Mouse (Mus musculus) MEL (cell line): ENCODE measurements at regions not wholly inside any gene's neighbourhood (a gene's known extent, or its start where the extent isn't known, plus 50 kb on each side); places are given as distances from the start of the nearest gene placed in this dataset.

Experiments
- DNase-seq: peaks from one replicate; pipeline ENCODE4 v3.0.0; 2011; ENCODE audit warnings: low read depth, low spot score
- H3K27ac ChIP-seq: 2 replicates; pipeline ENCODE4 v1.5.1; 2012; ENCODE audit warnings: low read depth, mild to moderate bottlenecking, control low read depth, low read length, moderate library complexity; ENCODE audit not compliant: control insufficient read depth
- H3K27me3 ChIP-seq, 2 experiments: fragments of 150-350 bp in 1 of 2; sonication (generic) in 1 of 2; 2 replicates each; pipeline ENCODE4 v1.6.1; 2012; ENCODE audit warnings: low read length in 2 of 2, mild to moderate bottlenecking in 2 of 2, improper control_type of control experiment in 1 of 2, moderate library complexity in 1 of 2; ENCODE audit not compliant: insufficient read depth in 2 of 2, control insufficient read depth in 1 of 2
- H3K36me3 ChIP-seq, 2 experiments: 2 replicates each; pipeline ENCODE4 v1.6.1; 2012 to 2014; ENCODE audit warnings: low read length in 2 of 2, improper control_type of control experiment in 1 of 2, inconsistent platforms in 1 of 2, mild to moderate bottlenecking in 1 of 2; ENCODE audit not compliant: insufficient read depth in 2 of 2, control insufficient read depth in 1 of 2
- H3K4me1 ChIP-seq, 2 experiments: fragments of 150-350 bp in 1 of 2; sonication (generic) in 1 of 2; 2 replicates each; pipeline ENCODE4 v1.6.1; 2012; ENCODE audit warnings: low read length in 2 of 2, improper control_type of control experiment in 1 of 2, mild to moderate bottlenecking in 1 of 2; ENCODE audit not compliant: insufficient read depth in 2 of 2, control insufficient read depth in 1 of 2
- H3K4me3 ChIP-seq, 2 experiments: fragments of 150-350 bp in 1 of 2; sonication (generic) in 1 of 2; 2 replicates each; pipeline ENCODE4 v1.5.1; 2012; ENCODE audit warnings: low read depth in 2 of 2, low read length in 2 of 2, mild to moderate bottlenecking in 2 of 2, moderate library complexity in 2 of 2, control low read depth in 1 of 2, improper control_type of control experiment in 1 of 2; ENCODE audit not compliant: control insufficient read depth in 1 of 2, insufficient read depth in 1 of 2
- H3K79me2 ChIP-seq: 2 replicates; pipeline ENCODE4 v1.6.1; 2012; ENCODE audit warnings: mild to moderate bottlenecking, low read length, moderate library complexity; ENCODE audit not compliant: control insufficient read depth, poor library complexity, insufficient read depth
- H3K9ac ChIP-seq: 2 replicates; pipeline ENCODE4 v1.6.1; 2012; ENCODE audit warnings: low read depth, mild to moderate bottlenecking, control low read depth, low read length, moderate library complexity; ENCODE audit not compliant: control insufficient read depth, poor library complexity, severe bottlenecking
- H3K9me3 ChIP-seq: fragments of 150-350 bp; sonication (generic); replicated peaks from 2 replicates; pipeline ENCODE4 v1.6.1; 2012; ENCODE audit warnings: mild to moderate bottlenecking, low read length, improper control_type of control experiment, moderate library complexity; ENCODE audit not compliant: insufficient read depth
- CHD1 ChIP-seq: IDR thresholded peaks from 2 replicates; pipeline ENCODE4 v1.6.1; 2012; ENCODE audit warnings: low read depth, mild to moderate bottlenecking, inconsistent platforms, low read length, improper control_type of control experiment
- CTCF ChIP-seq, 3 experiments: IDR thresholded peaks in 2 of 3; conservative IDR thresholded peaks in 1 of 3; 2 replicates each; pipeline ENCODE4 v1.5.1; 2011 to 2012; ENCODE audit warnings: low read length in 3 of 3, low read depth in 2 of 3, mild to moderate bottlenecking in 2 of 3, improper control_type of control experiment in 1 of 3, inconsistent platforms in 1 of 3, mixed read lengths in 1 of 3, moderate library complexity in 1 of 3; ENCODE audit not compliant: control insufficient read depth in 1 of 3, insufficient read depth in 1 of 3, poor library complexity in 1 of 3, severe bottlenecking in 1 of 3
- E2F4 ChIP-seq: IDR thresholded peaks from 2 replicates; pipeline ENCODE4 v1.6.1; 2011; ENCODE audit warnings: low read depth, low read length, improper control_type of control experiment, borderline replicate concordance
- ELF1 ChIP-seq: IDR thresholded peaks from 2 replicates; pipeline ENCODE4 v1.6.1; 2014; ENCODE audit warnings: low read depth, mild to moderate bottlenecking, inconsistent platforms, low read length, improper control_type of control experiment, moderate library complexity
- EP300 ChIP-seq, 2 experiments: IDR thresholded peaks; 2 replicates each; pipeline ENCODE4 v1.6.1; 2011; ENCODE audit warnings: improper control_type of control experiment in 2 of 2, low read length in 2 of 2, low read depth in 1 of 2, mild to moderate bottlenecking in 1 of 2
- ETS1 ChIP-seq: IDR thresholded peaks from 2 replicates; pipeline ENCODE4 v1.6.1; 2012; ENCODE audit warnings: low read depth, mild to moderate bottlenecking, inconsistent platforms, low read length, improper control_type of control experiment, moderate library complexity
- GATA1 ChIP-seq: IDR thresholded peaks from 2 replicates; pipeline ENCODE4 v1.6.1; 2011; ENCODE audit warnings: low read depth, low read length, improper control_type of control experiment
- HCFC1 ChIP-seq: IDR thresholded peaks from 2 replicates; pipeline ENCODE4 v1.6.1; 2012; ENCODE audit warnings: low read depth, mild to moderate bottlenecking, inconsistent platforms, low read length, improper control_type of control experiment, moderate library complexity
- JUND ChIP-seq: IDR thresholded peaks from 2 replicates; pipeline ENCODE4 v1.6.1; 2011; ENCODE audit warnings: low read depth, mild to moderate bottlenecking, improper control_type of control experiment, low read length
- KAT2A ChIP-seq: conservative IDR thresholded peaks from 2 replicates; pipeline ENCODE4 v1.6.1; 2012; ENCODE audit warnings: low read depth, low read length, improper control_type of control experiment, inconsistent platforms
- MAFK ChIP-seq: IDR thresholded peaks from 2 replicates; pipeline ENCODE4 v1.6.1; 2011; ENCODE audit warnings: low read depth, mild to moderate bottlenecking, low read length, improper control_type of control experiment, borderline replicate concordance
- MAZ ChIP-seq: IDR thresholded peaks from 2 replicates; pipeline ENCODE4 v1.6.1; 2012; ENCODE audit warnings: low read depth, mild to moderate bottlenecking, inconsistent platforms, low read length, improper control_type of control experiment
- MYC ChIP-seq: IDR thresholded peaks from 2 replicates; pipeline ENCODE4 v1.6.1; 2011; ENCODE audit warnings: low read depth, mild to moderate bottlenecking, low read length, improper control_type of control experiment, moderate library complexity
- NRF1 ChIP-seq: IDR thresholded peaks from 2 replicates; pipeline ENCODE4 v1.6.1; 2014; ENCODE audit warnings: low read depth, mild to moderate bottlenecking, inconsistent platforms, low read length, improper control_type of control experiment, moderate library complexity; ENCODE audit not compliant: poor library complexity, insufficient read depth, severe bottlenecking
- POLR2AphosphoS2 ChIP-seq: IDR thresholded peaks from 2 replicates; pipeline ENCODE4 v1.6.1; 2011; ENCODE audit warnings: low read length, improper control_type of control experiment
- POLR2AphosphoS5 ChIP-seq: IDR thresholded peaks from 2 replicates; pipeline ENCODE4 v1.6.1; 2012; ENCODE audit warnings: low read depth, borderline replicate concordance, mild to moderate bottlenecking, inconsistent platforms, low read length, moderate library complexity, mixed read lengths
- RCOR1 ChIP-seq: IDR thresholded peaks from 2 replicates; pipeline ENCODE4 v1.6.1; 2012; ENCODE audit warnings: low read depth, mild to moderate bottlenecking, inconsistent platforms, low read length, improper control_type of control experiment
- SIN3A ChIP-seq: IDR thresholded peaks from 2 replicates; pipeline ENCODE4 v1.6.1; 2012; ENCODE audit warnings: low read length, improper control_type of control experiment, inconsistent platforms
- SMC3 ChIP-seq: IDR thresholded peaks from 2 replicates; pipeline ENCODE4 v1.6.1; 2011; ENCODE audit warnings: low read depth, low read length, improper control_type of control experiment
- TAL1 ChIP-seq: IDR thresholded peaks from 2 replicates; pipeline ENCODE4 v1.6.1; 2012; ENCODE audit warnings: mild to moderate bottlenecking, inconsistent platforms, low read length, moderate library complexity, mixed read lengths
- TCF12 ChIP-seq: IDR thresholded peaks from 2 replicates; pipeline ENCODE4 v1.6.1; 2014; ENCODE audit warnings: low read depth, mild to moderate bottlenecking, inconsistent platforms, low read length, improper control_type of control experiment, moderate library complexity
- UBTF ChIP-seq: IDR thresholded peaks from 2 replicates; pipeline ENCODE4 v1.6.1; 2012; ENCODE audit warnings: low read depth, mild to moderate bottlenecking, inconsistent platforms, low read length, improper control_type of control experiment, moderate library complexity, borderline replicate concordance; ENCODE audit not compliant: insufficient read depth
- USF2 ChIP-seq, 2 experiments: IDR thresholded peaks; 2 replicates each; pipeline ENCODE4 v1.6.1; 2011 to 2012; ENCODE audit warnings: improper control_type of control experiment in 2 of 2, low read length in 2 of 2, borderline replicate concordance in 1 of 2, inconsistent platforms in 1 of 2, low read depth in 1 of 2, mild to moderate bottlenecking in 1 of 2; ENCODE audit not compliant: insufficient read depth in 1 of 2
- ZC3H11A ChIP-seq: IDR thresholded peaks from 2 replicates; pipeline ENCODE4 v1.6.1; 2012; ENCODE audit warnings: low read depth, mild to moderate bottlenecking, inconsistent platforms, low read length, improper control_type of control experiment
- ZMIZ1 ChIP-seq: IDR thresholded peaks from 2 replicates; pipeline ENCODE4 v1.6.1; 2012; ENCODE audit warnings: low read depth, mild to moderate bottlenecking, inconsistent platforms, low read length, improper control_type of control experiment, moderate library complexity
- ZNF384 ChIP-seq: IDR thresholded peaks from 2 replicates; pipeline ENCODE4 v1.6.1; 2012; ENCODE audit warnings: low read depth, mild to moderate bottlenecking, inconsistent platforms, low read length, improper control_type of control experiment

- Histone ChIP-seq H3K79me2 (no peaks in the 10 kb centered on the region), H3K36me3 (no peaks in the 10 kb centered on the region), H3K9ac (no peak overlapping the region), H3K27ac (no peak overlapping the region), H3K4me1 (no peaks in the 10 kb centered on the region), H3K9me3 (no peaks in the 10 kb centered on the region), H3K4me3 (no peak overlapping the region), H3K27me3 (no peaks in the 10 kb centered on the region)
- TF ChIP-seq SMC3 (no peak), RCOR1 (no peak), HCFC1 (no peak), MAFK (no peak), ZNF384 (no peak)
- DNase-seq = no peak
Observed at GRCm38 (mm10) chr15:61441734-61442398, 519.1 kb upstream of the A1bg start.

GRCm38 (mm10) chr15:61441012-61441411 is 518.2 kb upstream of the A1bg start:
- H3K79me2 ChIP-seq = no peaks in the 10 kb centered on the region
- no peaks in the 10 kb centered on the region for H3K27me3 ChIP-seq
- no peak overlapping the region for H3K9ac ChIP-seq
- H3K4me1 ChIP-seq = no peaks in the 10 kb centered on the region
- no peaks in the 10 kb centered on the region for H3K9me3 ChIP-seq
- TF ChIP-seq ZNF384 (no peak), GATA1 (no peak), E2F4 (no peak), TAL1 (no peak), POLR2AphosphoS2 (no peak)
- TF ChIP-seq, all 39 proteins: peak for 0
- no peak overlapping the region for H3K27ac ChIP-seq
- no peaks in the 10 kb centered on the region for H3K36me3 ChIP-seq
- no peak overlapping the region for H3K4me3 ChIP-seq
- DNase-seq = no peak

GRCm38 (mm10) chr15:61440284-61440683 is 517.5 kb upstream of the A1bg start:
- H3K9me3 ChIP-seq = no peaks in the 10 kb centered on the region
- H3K36me3 ChIP-seq = no peaks in the 10 kb centered on the region
- no peak overlapping the region for H3K4me3 ChIP-seq
- no peaks in the 10 kb centered on the region for H3K27me3 ChIP-seq
- H3K27ac ChIP-seq = no peak overlapping the region
- TF ChIP-seq ETS1 (no peak), USF2 (IDR thresholded peaks at IDR 0.05; ENCODE audit: borderline replicate concordance in 1 of 2, insufficient read depth in 1 of 2, low read depth in 1 of 2, low read length in 2 of 2) (no peak), TCF12 (no peak), NRF1 (no peak), CHD1 (no peak), UBTF (no peak), EP300 (IDR thresholded peaks at IDR 0.05; ENCODE audit: low read depth in 1 of 2, low read length in 2 of 2) (no peak), ZC3H11A (no peak), SIN3A (no peak), JUND (no peak), TAL1 (no peak), CTCF (IDR thresholded peaks at IDR 0.05 in 2 of 3, conservative IDR thresholded peaks at IDR 0.05 in 1 of 3; ENCODE audit: control insufficient read depth in 1 of 3, insufficient read depth in 1 of 3, low read depth in 2 of 3, low read length in 3 of 3, poor library complexity in 1 of 3, severe bottlenecking in 1 of 3) (no peak), ZMIZ1 (no peak), POLR2AphosphoS5 (no peak), KAT2A (no peak), MYC (no peak), E2F4 (no peak), ELF1 (no peak), MAZ (no peak)
- H3K79me2 ChIP-seq = no peaks in the 10 kb centered on the region
- no peak for DNase-seq
- H3K4me1 ChIP-seq = no peaks in the 10 kb centered on the region
- no peak overlapping the region for H3K9ac ChIP-seq
